In genomic region chr1:24107378-24107777, GRCm38 (mm10) we compare ENCODE assay signal across 8 mouse cellular contexts. TPM values are rescaled to one million over a fixed set of nuclear protein-coding genes. Genes with fewer than 3 reads are reported as not detected.
A peak's percentile ranks its signal among the peaks of the same experiment; 100 is the strongest.
DNase-seq lines count a peak whose midpoint lies in the region; ATAC-seq and TF ChIP-seq lines count a peak whose summit lies in the region.

No protein-coding gene starts in this region.

- DNase-seq in kidney, adult 11 months: peak; percentile 21
- DNase-seq in kidney, adult 18-20 months: no peak
- peak; percentile 30 for DNase-seq in embryo, embryonic 11 days
- DNase-seq in kidney, adult 8-10 months: peak; percentile 9 to 31
- DNase-seq in lung, embryonic 14.5 days: peak; percentile 46
- DNase-seq in right cerebral cortex, postnatal 4 days: peak; percentile 19
- no peak for DNase-seq in forebrain, embryonic 14.5 days (ENCODE audit: low spot score)

- no peak for TF ChIP-seq CTCF in lung, embryonic 14.5 days (IDR thresholded peaks at IDR 0.05; ENCODE audit: low read depth)

- no peaks in the 10 kb centered on the region for H3K9me3 ChIP-seq in lung, embryonic 14.5 days (ENCODE audit: low read depth, low read length)
- no peaks in the 10 kb centered on the region for H3K9me3 ChIP-seq in forebrain, embryonic 14.5 days (replicated peaks; ENCODE audit: control insufficient read depth, low read length)

- H3K4me3 ChIP-seq in lung, embryonic 14.5 days (ENCODE audit: low read depth, low read length): no peak overlapping the region
- no peak overlapping the region for H3K4me3 ChIP-seq in forebrain, embryonic 14.5 days (ENCODE audit: low read depth, low read length)

- 5% methylated on average over 11 of the region's 11 CpGs for WGBS in lung, embryonic 14.5 days
- WGBS in forebrain, embryonic 14.5 days: 61% methylated on average over 11 of the region's 11 CpGs

- H3K9ac ChIP-seq in lung, embryonic 14.5 days: no peak overlapping the region; the same call in 1 of the 2 replicates
- H3K9ac ChIP-seq in forebrain, embryonic 14.5 days (ENCODE audit: low read length): no peak overlapping the region

- peak; percentile 35; the same call in 1 of the 2 replicates for ATAC-seq in lung, embryonic 14.5 days (ENCODE audit: insufficient read depth)
- ATAC-seq in forebrain, embryonic 14.5 days: no peak
- ATAC-seq in erythroblast, adult 5-6 weeks (replicated peaks; ENCODE audit: low FRiP score, poor library complexity, severe bottlenecking): no peak

- H3K36me3 ChIP-seq in lung, embryonic 14.5 days (ENCODE audit: insufficient read depth): no peaks in the 10 kb centered on the region
- no peaks in the 10 kb centered on the region for H3K36me3 ChIP-seq in forebrain, embryonic 14.5 days (ENCODE audit: control insufficient read depth, insufficient read depth, low read length)

- 0 out of 2 replicates have a peak, but pooled peaks cover 5% of the 10 kb centered on the region for H3K4me1 ChIP-seq in lung, embryonic 14.5 days (ENCODE audit: insufficient read depth)
- no peaks in the 10 kb centered on the region for H3K4me1 ChIP-seq in forebrain, embryonic 14.5 days (ENCODE audit: control insufficient read depth, insufficient read depth, low read length)

- peak overlapping the region; percentile 45 for H3K4me2 ChIP-seq in lung, embryonic 14.5 days
- H3K4me2 ChIP-seq in forebrain, embryonic 14.5 days (ENCODE audit: low read length): no peak overlapping the region

- no peak overlapping the region for H3K27ac ChIP-seq in lung, embryonic 14.5 days (ENCODE audit: low read depth)
- no peak overlapping the region for H3K27ac ChIP-seq in forebrain, embryonic 14.5 days (ENCODE audit: low read depth, low read length)

- no peaks in the 10 kb centered on the region for H3K27me3 ChIP-seq in lung, embryonic 14.5 days (ENCODE audit: insufficient read depth, low read length)
- H3K27me3 ChIP-seq in forebrain, embryonic 14.5 days (replicated peaks; ENCODE audit: control insufficient read depth, insufficient read depth, low read length): no peaks in the 10 kb centered on the region

RNA-seq across cellular contexts. Expression of gene Fam135a, which starts 7.2 kb away (rescaled TPM):
- polyA plus RNA-seq in lung, embryonic 14.5 days (2014; fragmentation: Nextera tagmentation; extraction: Ambion mirVana): 31.4 and 34.3 TPM in 2 replicates
- 28.6 and 30.5 TPM in 2 replicates for polyA plus RNA-seq in forebrain, embryonic 14.5 days (2014; fragmentation: Nextera tagmentation; extraction: Ambion mirVana)
- not detected in 2 replicates for total RNA-seq in erythroblast, adult 5-6 weeks (2015; ENCODE audit: low replicate concordance)
- 0.94 TPM in 1 of 2 replicates, not detected in the other for total RNA-seq in erythroblast, adult 5-6 weeks (2017; ENCODE audit: low replicate concordance)

Comparison
In these comparisons a context has a peak if more than half of its experiments do, and no peak if none do; other contexts are left out.
1. DNase-seq: peak in kidney, adult 11 months (single experiment), embryo, embryonic 11 days (single experiment), kidney, adult 8-10 months (2 of 2), lung, embryonic 14.5 days (single experiment) and right cerebral cortex, postnatal 4 days (single experiment); none in kidney, adult 18-20 months (single experiment) and forebrain, embryonic 14.5 days (single experiment).